Mouse (Mus musculus) embryo, embryonic 10.5 days (tissue): Measurements from ENCODE around the gene Arhgef11.

Experiments
- DNase-seq: peaks from one replicate; pipeline ENCODE4 v3.0.0-alpha.2; 2015; ENCODE audit warnings: low spot score

Arhgef11 gene

DNA sequence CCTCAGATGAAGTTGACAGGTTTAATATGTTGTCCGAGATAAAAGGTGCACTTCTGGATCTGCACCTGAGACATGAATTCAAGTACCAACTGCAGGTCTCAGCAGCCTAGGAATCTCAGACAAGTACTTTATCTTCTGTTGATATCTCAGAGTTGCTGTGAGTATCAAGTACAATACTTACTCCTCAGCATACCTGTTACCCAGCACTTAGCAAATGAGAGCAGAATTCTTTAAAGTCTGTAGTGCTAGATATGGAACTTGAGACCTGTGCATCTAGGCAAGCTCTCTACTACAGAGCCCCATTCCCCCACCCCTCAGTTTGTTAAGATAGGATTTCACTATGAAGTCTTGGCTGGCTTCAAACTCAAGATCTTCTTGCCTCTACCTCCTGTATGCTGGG, 43.9 kb downstream of the Arhgef11 start:
- DNase-seq: no peak

- DNase-seq: no peak
Measured at GRCm38 (mm10) chr3:87718525-87718924, 101.2 kb downstream of the Arhgef11 start.

DNA sequence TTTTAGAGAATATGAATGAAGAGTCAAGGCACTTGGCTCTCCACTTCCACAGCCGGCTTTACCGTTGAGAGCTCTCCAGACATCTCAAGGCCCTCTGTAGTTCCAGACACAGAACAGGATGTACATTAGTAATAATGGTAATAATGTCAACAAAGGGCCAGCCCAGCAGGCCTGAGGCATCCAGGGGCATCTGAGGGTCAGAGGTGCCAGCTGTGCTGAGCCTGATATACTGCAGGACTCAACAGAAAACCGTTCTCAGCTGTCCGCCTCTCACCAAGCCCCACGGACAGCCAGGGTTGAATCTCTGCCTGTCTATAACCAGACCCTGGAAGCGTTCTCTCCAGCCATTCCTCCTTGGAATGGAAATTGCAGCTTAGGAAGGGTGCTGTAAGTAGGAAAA, 107.2 kb downstream of the Arhgef11 start:
- no peak for DNase-seq

GRCm38 (mm10) chr3:87725396-87726160, 108.2 kb downstream of the Arhgef11 start:
- no peak for DNase-seq

GRCm38 (mm10) chr3:87726191-87726590, 108.8 kb downstream of the Arhgef11 start:
- DNase-seq: no peak

GRCm38 (mm10) chr3:87728696-87729095, 111.3 kb downstream of the Arhgef11 start:
- no peak for DNase-seq

DNA sequence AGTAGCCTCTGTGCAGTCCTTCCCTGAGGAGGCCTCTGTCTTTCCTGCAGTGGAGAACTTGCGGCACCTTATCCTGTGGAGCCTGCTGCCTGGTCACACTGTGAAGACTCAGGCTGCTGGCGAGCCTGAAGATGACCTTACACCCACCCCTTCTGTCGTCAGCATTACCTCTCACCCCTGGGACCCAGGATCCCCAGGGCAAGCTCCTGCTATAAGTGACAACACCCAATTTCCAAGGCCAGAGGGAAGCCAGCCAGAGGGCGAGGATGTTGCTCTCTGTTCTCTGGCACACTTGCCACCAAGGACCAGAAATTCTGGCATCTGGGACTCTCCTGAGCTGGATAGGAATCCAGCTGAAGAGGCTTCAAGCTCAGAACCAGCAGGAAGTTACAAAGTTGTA, 115.7 kb downstream of the Arhgef11 start:
- DNase-seq: no peak

- DNase-seq: no peak
Measured at GRCm38 (mm10) chr3:87733984-87734761, 116.8 kb downstream of the Arhgef11 start.

DNA sequence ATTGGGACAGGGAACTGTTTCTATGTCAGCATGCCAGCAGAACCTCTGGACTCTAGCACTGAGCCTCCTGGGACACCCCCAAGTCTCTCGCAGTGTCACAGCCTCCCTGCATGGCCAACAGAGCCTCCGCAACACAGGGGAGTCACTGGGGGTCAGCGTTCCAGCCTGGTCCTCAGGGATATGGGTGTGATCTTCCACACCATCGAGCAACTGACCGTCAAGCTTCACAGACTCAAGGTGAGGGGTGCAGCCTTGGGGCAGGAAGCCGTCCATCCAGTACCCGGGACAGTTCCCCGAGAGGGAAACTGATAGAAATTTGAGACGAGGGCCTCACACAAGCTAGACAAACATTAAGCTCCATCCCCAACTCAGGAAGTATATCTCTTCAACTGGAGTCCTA, 118.0 kb downstream of the Arhgef11 start:
- no peak for DNase-seq

- DNase-seq: no peak
Measured at GRCm38 (mm10) chr3:87738906-87739305, 121.5 kb downstream of the Arhgef11 start.

- DNase-seq: no peak
Measured at GRCm38 (mm10) chr3:87742013-87742412, 124.7 kb downstream of the Arhgef11 start.

GRCm38 (mm10) chr3:87742735-87743134, 125.4 kb downstream of the Arhgef11 start:
- no peak for DNase-seq

DNA sequence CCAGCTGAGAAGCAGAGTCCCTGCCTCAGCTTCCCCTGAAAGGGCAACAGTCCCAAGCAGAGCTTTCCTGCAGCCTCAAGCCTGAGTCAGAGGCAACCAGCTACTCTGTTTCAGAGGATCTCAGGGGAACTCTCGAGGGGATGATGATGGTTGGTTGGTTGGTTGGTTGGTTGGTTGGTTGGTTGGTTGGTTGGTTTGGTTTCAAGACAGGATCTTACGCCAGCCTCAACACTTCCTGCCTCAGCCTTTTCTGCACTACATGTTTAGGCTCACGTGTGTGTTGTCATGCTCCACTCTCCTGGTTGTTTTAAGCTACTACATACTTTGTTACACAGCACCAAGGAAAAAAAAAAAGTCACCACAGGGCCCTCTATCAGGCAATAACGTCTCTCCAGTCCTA, 126.6 kb downstream of the Arhgef11 start:
- DNase-seq: no peak

GRCm38 (mm10) chr3:87745036-87745659, 127.8 kb downstream of the Arhgef11 start:
- peak; percentile 54 for DNase-seq

- DNase-seq: no peak
Measured at GRCm38 (mm10) chr3:87748431-87748830, 131.1 kb downstream of the Arhgef11 start, which contains the start of gene Lrrc71. Lrrc71 (minus strand) TSS chr3:87748625.

DNA sequence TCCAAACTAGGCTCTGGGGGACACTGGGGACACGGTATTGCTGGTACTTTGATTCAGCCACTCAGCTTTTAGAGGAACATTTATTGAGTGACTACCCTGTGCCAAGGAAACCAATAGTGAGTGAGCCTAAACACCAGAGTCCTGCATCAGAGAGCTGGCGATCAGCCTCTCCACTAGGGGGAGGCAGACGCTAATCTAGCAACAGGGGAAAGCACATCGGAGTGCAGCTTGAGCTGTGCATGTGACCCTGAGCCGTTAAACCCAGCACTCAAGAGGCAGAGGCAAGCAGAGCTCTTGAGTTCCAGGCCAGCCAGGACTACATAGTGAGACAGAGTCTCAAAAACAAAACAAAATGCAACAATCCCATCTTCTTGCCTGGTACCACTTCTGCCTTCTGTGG, 131.7 kb downstream of the Arhgef11 start:
- peak; percentile 70 for DNase-seq

DNA sequence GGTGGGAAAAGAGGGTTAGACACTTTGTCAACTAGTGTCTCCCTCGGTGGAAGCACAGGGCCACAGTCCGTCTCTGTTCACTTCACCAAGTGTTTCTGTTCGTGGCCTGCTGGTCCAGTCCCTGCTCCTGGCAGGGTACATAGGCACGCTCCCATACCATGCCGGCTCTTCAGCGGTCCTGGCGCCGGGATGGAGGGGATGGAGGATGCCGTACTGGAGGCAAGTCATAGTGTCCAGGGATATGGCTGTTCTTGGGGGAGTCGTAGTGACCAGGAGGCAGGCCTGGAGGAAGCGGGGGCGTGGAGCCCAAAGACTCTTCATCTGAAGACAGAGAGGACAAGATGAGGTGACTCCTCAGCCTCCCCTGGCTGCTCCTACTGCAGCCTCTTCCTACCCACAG, 132.6 kb downstream of the Arhgef11 start:
- no peak for DNase-seq

GRCm38 (mm10) chr3:87752567-87752966, 135.2 kb downstream of the Arhgef11 start:
- DNase-seq: no peak

DNA sequence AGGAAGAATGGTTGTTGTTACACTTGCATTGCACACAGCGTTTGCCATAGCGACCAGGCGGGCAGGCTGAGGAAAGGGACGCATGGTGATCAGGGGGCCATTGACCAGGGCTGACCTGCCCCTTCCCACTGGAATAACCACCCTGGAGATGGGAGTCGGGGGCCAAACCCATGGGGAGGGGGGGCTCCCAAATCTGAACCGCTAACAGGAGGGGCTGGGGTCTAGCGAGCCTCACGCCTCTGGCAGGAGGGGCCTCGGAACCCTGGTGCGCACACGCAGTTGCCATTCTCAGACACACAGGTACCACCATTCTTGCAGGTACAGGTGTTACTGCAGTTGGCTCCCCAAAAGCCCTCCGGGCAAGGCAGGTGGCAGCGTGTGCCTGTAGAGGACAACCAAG, 136.5 kb downstream of the Arhgef11 start:
- DNase-seq: no peak

GRCm38 (mm10) chr3:87755964-87756363, 138.6 kb downstream of the Arhgef11 start:
- peak; percentile 85 for DNase-seq

DNA sequence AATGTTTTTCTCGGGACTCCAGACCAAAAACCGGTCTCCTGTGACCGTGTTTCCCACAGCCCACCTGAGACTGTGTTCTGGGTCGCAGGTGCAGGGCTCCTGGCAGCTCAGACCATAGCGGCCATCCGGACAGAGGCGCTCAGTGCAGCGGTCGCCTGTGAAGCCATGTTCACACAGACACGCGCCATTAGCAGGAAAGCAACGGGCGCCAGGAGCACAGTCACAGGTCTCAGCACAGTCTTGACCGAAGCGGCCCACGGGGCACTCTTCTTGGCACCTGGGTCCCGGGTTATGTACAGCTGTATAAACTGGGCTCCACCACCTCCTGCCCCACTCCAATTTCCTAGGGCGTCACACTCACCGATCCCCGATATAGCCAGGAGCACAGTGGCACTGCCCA, 139.1 kb downstream of the Arhgef11 start:
- no peak for DNase-seq

GRCm38 (mm10) chr3:87758641-87759040, 141.3 kb downstream of the Arhgef11 start:
- peak; percentile 30 for DNase-seq
